Mouse (Mus musculus): ENCODE data around the gene Prmt1.

The Prmt1 gene

DNA sequence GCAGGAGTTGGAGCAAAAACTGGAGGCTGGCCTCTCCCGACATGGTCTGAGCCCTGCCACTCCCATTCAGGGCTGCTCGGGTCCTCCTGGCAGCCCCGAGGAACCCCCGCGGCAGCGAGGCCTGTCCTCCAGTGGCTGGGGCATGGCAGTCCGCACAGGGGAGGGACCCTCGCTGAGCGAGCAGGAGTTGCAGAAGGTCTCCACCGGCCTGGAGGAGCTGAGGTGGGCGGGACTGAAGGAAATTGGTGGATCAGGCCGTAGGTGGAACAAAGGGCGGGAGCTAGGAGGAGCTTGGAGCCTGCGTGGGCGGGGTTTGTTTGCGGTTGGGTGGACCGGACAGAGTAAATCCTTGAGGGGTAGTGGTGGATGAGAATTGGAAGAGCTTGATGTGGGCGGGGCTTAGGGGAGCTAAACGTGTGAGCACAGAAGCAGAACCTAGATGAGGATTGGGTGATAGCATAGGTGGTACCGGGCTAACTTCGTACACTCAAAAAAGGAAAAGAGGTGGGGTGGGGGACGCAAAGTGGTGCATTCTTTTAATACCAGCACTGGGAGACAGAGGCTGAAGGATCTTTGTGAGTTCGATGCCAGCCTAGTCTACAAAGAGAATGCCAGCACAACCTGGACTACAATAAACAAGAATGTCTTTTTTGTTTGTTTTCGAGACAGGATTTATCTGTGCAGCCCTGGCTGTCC lies 33.6 kb downstream of the Prmt1 start:
- in situ Hi-C loops (cut with MseI, MboI), result loop anchor here in 1 of 2 experiments (10.0 kb wide), 1 partner anchor 78 kb away; no protein-coding TSS in a partner anchor

- in situ Hi-C loops (cut with MseI, MboI), result loop anchor here in 1 of 2 experiments (10.0 kb wide), 1 partner anchor 77 kb away; no protein-coding TSS in a partner anchor
Measured at GRCm38 (mm10) chr7:44951960-44952359, 34.4 kb downstream of the Prmt1 start.

DNA sequence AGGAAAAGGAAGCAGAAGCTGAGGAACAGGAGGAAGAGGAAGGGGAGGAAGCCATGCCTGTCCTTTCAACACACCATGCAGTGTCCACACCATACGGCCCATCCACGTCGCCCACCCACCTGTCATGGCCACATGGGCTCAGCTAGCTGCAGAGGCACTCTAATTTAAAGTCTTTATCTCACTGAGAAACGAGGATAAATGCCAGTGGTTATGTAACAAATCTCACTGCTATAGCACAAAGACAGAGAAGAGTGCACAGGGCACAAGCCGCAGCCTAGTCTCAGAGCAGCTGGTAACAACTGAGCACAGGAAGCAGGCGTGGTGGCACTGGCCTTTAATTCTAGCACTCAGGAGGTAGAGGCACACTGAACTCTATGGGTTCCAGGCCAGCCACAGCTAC lies 36.4 kb downstream of the Prmt1 start:
- in situ Hi-C loops (cut with MseI, MboI), result loop anchor here in 1 of 2 experiments (10.0 kb wide), 1 partner anchor 75 kb away; no protein-coding TSS in a partner anchor

- in situ Hi-C loops (cut with MseI, MboI), result no loop called here
Measured at GRCm38 (mm10) chr7:44942904-44943303, 43.5 kb downstream of the Prmt1 start, which contains the start of gene Tsks. Gene Tsks (plus strand): TSS chr7:44943204.

GRCm38 (mm10) chr7:44938680-44939079 lies 47.7 kb downstream of the Prmt1 start:
- in situ Hi-C loops (cut with MseI, MboI), result no loop called here

DNA sequence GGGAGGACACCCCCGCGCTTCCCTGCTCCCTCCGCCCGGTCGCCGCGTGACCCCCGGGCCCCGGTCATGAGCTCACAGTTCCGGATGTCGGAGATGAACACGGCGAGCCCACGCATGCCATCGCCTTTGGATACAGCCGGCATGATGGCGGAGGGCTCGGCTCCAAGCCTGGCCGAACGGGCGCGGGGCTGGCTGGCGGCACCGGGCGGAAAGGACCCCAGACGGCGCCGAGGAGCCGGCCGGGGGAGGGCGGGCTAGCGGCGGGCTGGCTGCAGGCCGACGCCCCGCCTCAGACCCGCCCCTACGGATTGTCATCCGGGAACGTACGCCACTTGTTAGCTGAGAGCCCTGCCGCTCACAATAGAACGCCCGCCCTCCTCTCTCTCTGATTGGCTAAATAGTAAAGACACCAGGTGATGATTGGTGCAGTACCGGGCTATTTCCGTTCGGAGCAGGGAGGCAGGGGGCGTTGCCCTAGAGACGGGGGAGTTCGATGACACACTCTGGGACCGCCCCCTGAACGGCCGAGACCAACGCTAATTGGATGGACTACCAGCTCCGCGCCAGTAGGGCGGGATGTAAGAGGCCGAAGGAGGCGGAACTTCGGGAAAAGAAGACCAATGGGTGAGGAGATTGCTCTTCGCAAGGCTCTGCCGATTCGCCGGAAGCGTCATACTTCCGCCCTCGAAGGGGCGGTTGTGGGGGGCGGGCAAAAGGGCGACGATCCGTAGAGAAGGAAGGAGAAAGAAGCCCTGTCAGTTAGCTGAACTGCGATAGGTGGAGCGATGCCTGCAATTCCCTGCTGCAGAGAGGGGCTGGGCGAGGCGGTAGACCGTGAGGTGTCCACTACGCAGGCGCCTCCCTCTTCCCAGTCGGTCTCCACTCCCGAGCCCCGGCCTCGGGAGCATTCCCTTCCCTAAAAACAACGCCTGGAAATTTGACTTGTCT lies 56.9 kb downstream of the Prmt1 start, which contains the start of gene Ap2a1:
Gene Ap2a1, minus strand, starts transcription at position 293 of the 948 bp plus-strand sequence.
- in situ Hi-C loops (cut with MseI, MboI), result no loop called here

GRCm38 (mm10) chr7:44928570-44928969 lies 57.8 kb downstream of the Prmt1 start:
- in situ Hi-C loops (cut with MseI, MboI), result no loop called here
